Mouse (Mus musculus): Measurements from ENCODE around the gene Atg2b. TPM values are rescaled to one million over a fixed set of nuclear protein-coding genes. Genes with fewer than 3 reads are reported as not detected.

Atg2b gene
- polyA plus RNA-seq, 1 experiment from 2014 or later = 10.2 TPM

Other genes with a start within 250 kb of the Atg2b start
- 10.8 and 12.3 TPM in 2 replicates for gene D430019H16Rik, start 231.4 kb downstream of the Atg2b start, polyA plus RNA-seq (2015; fragmentation: Nextera tagmentation; extraction: Ambion mirVana)
- 2.3 and 2.5 TPM in 2 replicates for gene Bdkrb2, start 122.0 kb downstream of the Atg2b start, polyA plus RNA-seq (2015; fragmentation: Nextera tagmentation; extraction: Ambion mirVana)
- gene Bdkrb1, start 82.1 kb downstream of the Atg2b start, polyA plus RNA-seq (2015; fragmentation: Nextera tagmentation; extraction: Ambion mirVana) = 0.34 TPM in 1 of 2 replicates, not detected in the other
- gene Gskip, start 382 bp downstream of the Atg2b start, polyA plus RNA-seq (2015; fragmentation: Nextera tagmentation; extraction: Ambion mirVana) = 25.6 and 26.0 TPM in 2 replicates
- 2.3 and 2.8 TPM in 2 replicates for gene Ak7, start 20.8 kb upstream of the Atg2b start, polyA plus RNA-seq (2015; fragmentation: Nextera tagmentation; extraction: Ambion mirVana)
- 127 and 138 TPM in 2 replicates for gene Papola, start 99.5 kb upstream of the Atg2b start, polyA plus RNA-seq (2015; fragmentation: Nextera tagmentation; extraction: Ambion mirVana)

Data from hindbrain, embryonic 16.5 days (tissue).